Mouse (Mus musculus) kidney, postnatal 10 days (tissue): ENCODE measurements at regions not wholly inside any gene's neighbourhood (a gene's known extent, or its start where the extent isn't known, plus 50 kb on each side); places are given as distances from the start of the nearest gene placed in this dataset.

Experiments
- DNase-seq: peaks from one replicate; pipeline ENCODE4 v3.0.0; 2021; ENCODE audit warnings: mixed read lengths

GRCm38 (mm10) chr3:129386522-129386921 lies 54.0 kb upstream of the Enpep start:
- no peak for DNase-seq

GRCm38 (mm10) chr3:129390506-129390905 lies 58.0 kb upstream of the Enpep start:
- no peak for DNase-seq

DNA sequence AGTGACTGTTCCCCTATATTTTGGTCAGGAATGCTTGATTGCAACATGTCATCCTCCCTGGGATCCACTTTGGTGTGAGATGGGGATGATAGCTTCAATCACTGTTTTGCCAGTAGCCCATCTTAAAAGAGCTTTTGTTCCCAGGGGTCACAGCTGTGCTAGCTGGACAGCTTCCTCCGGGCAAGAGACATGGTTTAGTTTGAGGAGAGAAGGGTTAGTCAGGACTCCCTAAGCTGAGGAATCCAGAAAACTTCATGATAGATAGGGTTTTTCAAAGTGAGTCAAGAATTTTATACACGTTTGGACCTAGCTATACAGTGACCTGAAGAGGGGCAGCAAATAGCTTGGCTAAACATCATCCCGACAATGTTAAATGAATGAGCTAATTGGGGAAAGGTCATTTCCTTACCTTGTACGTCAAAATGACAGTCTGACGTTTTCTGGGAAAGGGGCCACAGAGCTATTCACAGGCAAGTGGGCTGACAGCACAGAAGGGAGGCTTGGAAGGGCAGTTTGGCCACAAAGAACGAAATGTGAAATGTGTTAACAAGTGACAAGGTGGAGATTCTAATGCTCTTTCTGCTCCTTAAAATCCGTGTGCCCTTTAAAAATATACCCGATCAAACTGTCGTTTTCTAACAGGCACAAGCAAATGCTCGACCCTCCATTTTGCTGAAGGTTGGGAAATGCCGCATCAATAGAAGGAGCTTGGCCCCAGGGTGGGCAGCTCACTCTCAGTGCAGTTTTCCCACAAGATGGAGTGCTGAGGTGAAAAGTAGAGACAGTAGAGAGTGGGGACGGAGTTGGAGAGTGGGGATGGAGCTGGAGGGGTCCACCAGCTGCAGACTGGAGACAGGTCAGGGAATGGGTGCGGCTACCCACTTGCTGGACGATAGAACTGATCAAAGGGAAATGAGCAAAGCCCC lies 59.6 kb upstream of the Enpep start:
- DNase-seq = peak; percentile 46

GRCm38 (mm10) chr3:129392814-129393804 lies 60.6 kb upstream of the Enpep start:
- DNase-seq = peak; percentile 21

- DNase-seq = no peak
Measured at GRCm38 (mm10) chr3:129397481-129397880, 65.0 kb upstream of the Enpep start.

- DNase-seq = no peak
Measured at GRCm38 (mm10) chr3:129400092-129400924, 67.8 kb upstream of the Enpep start.

DNA sequence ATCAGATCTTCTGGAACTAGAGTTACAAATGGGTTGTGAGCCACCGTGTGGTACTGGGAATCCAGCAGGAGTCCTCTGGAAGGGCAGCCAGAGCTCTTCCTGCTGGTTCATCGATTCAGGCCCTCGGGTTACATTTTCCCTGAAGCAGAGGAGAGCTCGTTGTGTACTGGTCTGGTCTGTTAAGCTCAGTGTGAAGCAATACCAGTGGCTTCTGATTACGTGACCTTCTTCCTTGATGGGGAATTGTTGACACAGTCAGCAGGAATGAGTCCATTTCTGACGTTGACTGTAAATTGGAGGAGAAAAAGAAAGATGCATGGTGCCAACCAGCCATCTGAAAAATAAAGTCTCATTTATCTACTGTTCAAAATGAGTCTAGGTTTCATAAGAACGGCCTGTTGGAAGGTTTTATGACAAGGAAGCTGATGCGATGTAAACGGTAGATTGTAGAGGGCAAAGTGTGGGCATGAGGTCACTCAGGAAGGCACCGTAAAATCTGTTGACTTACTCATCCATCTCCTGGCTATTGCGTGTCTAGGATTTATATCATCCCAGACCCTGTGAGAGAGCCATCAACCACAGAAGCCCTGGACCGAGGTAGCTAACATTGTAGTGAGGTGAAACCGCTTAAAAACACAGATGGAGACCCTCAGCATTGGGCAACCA lies 79.0 kb upstream of the Enpep start:
- no peak for DNase-seq

- DNase-seq = no peak
Measured at GRCm38 (mm10) chr3:129412126-129412960, 79.8 kb upstream of the Enpep start.

DNA sequence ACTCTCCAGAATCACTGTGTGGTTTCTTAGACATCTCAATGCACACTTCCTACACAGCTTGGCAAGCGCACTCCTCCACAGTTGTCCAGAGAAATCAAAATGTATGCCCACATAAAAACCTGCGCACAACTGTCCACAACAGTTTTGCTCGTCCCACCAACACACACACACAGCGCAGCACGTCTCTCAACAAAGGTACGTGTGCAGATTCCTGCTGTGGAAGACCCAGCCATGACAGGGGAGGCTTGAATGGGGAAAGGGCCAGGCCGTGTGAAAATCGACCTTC lies 80.4 kb upstream of the Enpep start:
- DNase-seq = no peak

- DNase-seq = no peak
Measured at GRCm38 (mm10) chr3:129415656-129416055, 83.1 kb upstream of the Enpep start.

DNA sequence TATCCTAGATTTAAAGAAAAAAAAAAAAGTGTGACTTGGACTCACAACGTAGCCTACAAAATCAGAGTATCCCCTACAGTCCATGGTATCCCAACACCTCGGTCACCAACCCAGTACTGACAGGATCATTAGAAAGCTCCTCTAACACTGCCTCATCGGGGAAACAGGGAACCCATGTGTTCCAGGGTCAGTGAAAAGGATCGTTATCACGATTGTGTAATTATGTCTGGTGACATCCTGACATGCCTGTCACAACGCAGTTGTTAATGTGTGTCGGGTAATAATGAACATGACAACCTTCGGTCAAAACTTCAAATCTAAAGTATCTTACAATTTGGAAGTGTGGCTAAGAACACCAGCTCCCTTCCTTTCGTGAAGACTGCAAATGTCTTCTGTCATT lies 83.8 kb upstream of the Enpep start:
- DNase-seq = no peak

GRCm38 (mm10) chr3:129421620-129422239 lies 89.2 kb upstream of the Enpep start:
- peak; percentile 68 for DNase-seq

- no peak for DNase-seq
Measured at GRCm38 (mm10) chr3:129428750-129429149, 96.2 kb upstream of the Enpep start.

DNA sequence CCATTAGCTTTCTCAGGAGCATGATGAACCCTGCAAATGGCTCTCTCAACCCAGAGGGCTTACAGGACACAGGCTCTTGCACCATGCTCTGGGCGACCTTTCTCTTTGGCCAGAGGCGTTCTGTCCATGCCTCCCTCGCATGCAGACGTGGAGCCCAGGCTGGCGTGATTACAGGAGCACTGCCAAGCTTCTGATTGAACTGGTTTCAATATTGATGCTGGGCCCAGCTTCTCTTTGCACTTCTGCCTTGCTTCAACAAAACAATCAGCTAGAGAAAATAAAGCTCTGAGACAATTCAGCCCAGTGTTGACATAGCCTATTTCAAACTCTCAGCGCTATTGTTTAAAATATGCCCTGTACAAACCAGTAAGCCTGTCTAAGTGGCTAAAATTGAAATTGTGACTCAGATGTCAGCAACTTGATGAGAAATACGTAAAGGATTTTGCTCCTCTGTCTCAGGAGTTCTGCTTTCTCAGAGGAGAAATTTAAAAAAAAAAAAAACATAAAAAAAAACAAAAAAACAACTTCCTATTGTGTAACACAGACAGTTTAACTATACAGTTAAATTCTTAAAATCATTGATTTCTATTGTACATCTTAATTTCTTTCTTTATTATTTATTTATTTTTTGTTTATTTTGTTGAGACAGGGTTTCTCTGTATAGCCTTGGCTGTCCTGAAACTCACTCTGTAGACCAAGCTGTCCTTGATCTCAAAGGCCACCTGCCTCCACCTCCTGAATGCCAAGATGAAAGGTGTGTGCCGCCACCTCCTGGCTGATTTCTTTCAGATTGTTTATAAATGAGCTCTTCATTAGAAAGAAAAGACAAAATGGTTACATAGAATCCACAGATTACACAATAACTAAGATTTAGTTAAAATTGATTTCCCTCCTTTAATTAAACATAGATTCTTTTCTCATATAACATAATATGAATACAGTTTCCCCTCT lies 96.9 kb upstream of the Enpep start:
- peak; percentile 66 for DNase-seq

DNA sequence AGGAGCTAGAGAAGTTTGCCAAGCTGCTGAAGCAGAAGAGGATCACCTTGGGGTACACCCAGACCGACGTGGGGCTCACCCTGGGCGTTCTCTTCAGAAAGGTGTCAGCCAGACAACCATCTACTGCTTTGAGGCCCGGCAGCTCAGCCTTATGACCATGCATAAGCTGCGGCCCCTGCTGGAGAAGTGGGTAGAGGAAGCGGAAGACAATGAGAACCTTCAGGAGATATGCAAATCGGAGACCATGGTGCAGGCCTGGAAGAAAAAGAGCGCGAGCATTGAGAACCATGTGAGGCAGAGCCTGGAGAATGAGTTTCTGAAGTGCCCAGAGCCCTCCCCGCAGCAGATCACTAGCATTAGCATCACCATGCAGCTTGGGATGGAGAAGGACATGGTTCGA lies 98.1 kb upstream of the Elovl6 start:
- no peak for DNase-seq

- DNase-seq = no peak
Measured at GRCm38 (mm10) chr3:129437687-129438086, 94.5 kb upstream of the Elovl6 start.

- DNase-seq = no peak
Measured at GRCm38 (mm10) chr3:129442756-129443155, 89.4 kb upstream of the Elovl6 start.

DNA sequence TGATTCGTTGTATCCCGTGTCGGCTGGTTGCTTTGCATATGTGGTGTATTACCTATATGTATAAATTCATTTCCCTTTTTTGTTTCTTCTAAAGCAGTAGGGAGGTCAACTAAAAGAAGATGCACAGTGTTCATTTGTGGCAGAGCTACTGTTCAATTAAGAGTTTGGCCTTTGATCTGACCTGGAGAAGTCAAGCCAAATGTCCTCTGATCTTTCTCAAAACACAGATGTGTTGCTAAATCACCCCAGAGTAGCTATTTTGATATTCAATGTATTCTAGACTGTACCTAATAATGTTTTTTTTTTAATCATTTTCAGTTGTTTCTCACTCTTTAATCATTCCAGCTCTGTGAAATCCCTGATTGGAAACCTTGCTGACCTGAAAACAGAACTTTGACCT lies 87.9 kb upstream of the Elovl6 start:
- DNase-seq = no peak

GRCm38 (mm10) chr3:129445961-129446360 lies 86.2 kb upstream of the Elovl6 start:
- no peak for DNase-seq

DNA sequence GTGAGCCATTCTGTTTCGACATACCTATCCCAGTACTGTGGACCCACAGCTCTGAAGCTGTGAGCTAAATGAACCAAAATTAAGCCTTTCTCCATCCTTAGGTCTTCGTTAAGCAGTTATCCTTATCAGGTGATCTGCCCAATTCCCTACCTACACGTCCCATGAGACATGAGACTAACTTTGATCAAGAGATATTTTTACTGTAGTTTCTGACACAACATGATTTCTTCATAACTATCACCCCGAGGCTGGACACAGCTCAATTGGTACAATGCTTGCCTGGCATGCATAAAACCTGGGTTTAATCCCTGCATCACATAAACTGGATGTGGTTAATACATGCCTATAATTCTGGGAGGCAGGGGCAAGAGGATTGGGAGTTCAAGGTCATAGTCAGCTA lies 82.2 kb upstream of the Elovl6 start:
- no peak for DNase-seq
